In the genomic region with DNA sequence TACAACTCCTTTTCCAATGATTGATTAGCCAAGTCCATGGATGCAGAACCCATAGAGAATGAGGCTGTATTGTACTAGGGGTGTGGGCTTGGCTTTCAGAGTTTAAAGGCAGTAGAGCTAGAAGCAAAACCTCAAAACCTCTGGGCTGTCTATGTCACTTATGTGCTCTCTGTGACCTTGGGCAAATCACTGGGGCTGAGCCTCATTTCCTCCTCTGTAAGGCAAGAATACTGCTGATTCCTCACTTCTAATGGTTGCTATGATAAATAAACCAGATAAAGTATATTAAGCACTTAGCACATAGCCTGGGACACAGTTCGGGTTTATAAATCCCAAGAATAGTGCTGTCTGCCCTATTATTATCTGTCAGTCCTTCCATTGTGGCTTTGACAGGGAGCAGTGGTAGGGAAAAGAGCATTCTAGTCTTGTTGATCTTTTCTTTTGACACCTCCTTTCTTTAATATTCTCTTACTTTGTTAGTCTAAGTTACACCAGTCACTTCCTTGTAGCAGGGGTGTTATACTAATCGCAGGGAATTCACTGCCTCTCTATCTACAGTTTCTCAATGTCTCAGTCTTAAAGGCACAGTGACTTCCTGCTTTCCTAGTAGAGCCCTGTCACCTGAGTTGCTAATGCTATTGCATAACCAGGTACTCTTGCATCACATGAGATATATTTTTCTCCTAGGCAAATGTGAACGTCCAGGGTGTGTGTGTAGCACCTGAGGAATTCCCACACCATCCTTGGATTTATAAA, we compare ENCODE assay signal across 22 mouse cellular contexts. TPM values are rescaled to one million over a fixed set of nuclear protein-coding genes. Genes with fewer than 3 reads are reported as not detected.
DNase-seq lines count a peak whose midpoint lies in the region; ATAC-seq and TF ChIP-seq lines count a peak whose summit lies in the region.
"Had no signal": no experiment of that assay in that cellular context is flagged by ENCODE, and none has a peak within 500 bp of the region (broad histone marks: within the 10 kb centered on the region; RNA-seq: fewer than 3 reads in every experiment).

No protein-coding gene starts in this region.

- H3K27ac ChIP-seq in liver, embryonic 16.5 days (ENCODE audit: low read length), result no peak overlapping the region
- H3K27ac ChIP-seq in intestine, embryonic 14.5 days (ENCODE audit: low read depth), result peak overlapping the region; percentile 65
- H3K27ac ChIP-seq in small intestine, adult 2 months (ENCODE audit: insufficient read depth, low read depth, low read length), result peak overlapping the region; percentile 97
- H3K27ac ChIP-seq: limb, embryonic 12.5 days had no signal

- H3K9ac ChIP-seq in liver, embryonic 16.5 days (ENCODE audit: low read depth, low read length), result no peak overlapping the region
- H3K9ac ChIP-seq in intestine, embryonic 14.5 days (ENCODE audit: low read length), result no peak overlapping the region
- H3K9ac ChIP-seq: limb, embryonic 12.5 days had no signal

- no peak for TF ChIP-seq CTCF in small intestine, adult 2 months (IDR thresholded peaks at IDR 0.05; ENCODE audit: extremely low read depth, insufficient read length, insufficient replicate concordance, low read depth, low read length)

- WGBS in liver, embryonic 16.5 days (ENCODE audit: insufficient replicate concordance), result 30% methylated on average over 3 of the region's 3 CpGs
- 45% methylated on average over 3 of the region's 3 CpGs for WGBS in intestine, embryonic 14.5 days
- 14% methylated on average over 3 of the region's 3 CpGs for WGBS in small intestine, adult 2 months

- no peak overlapping the region for H3K4me2 ChIP-seq in liver, embryonic 16.5 days (ENCODE audit: low read depth, low read length)
- H3K4me2 ChIP-seq in intestine, embryonic 14.5 days (ENCODE audit: low read length), result no peak overlapping the region
- H3K4me2 ChIP-seq: heart, embryonic 11.5 days; limb, embryonic 12.5 days had no signal

- H3K4me1 ChIP-seq in liver, embryonic 16.5 days (ENCODE audit: control insufficient read depth, low read depth, low read length), result peaks cover 15% of the 10 kb centered on the region
- H3K4me1 ChIP-seq in intestine, embryonic 14.5 days (replicated peaks; ENCODE audit: control insufficient read depth, insufficient read depth, low read length), result peaks cover 8% of the 10 kb centered on the region; the same call in 1 of the 2 replicates
- H3K4me1 ChIP-seq in small intestine, adult 2 months (ENCODE audit: control insufficient read depth, insufficient read depth, insufficient read length, low read length), result peaks cover 30% of the 10 kb centered on the region
- H3K4me1 ChIP-seq: limb, embryonic 12.5 days had no signal

- H3K27me3 ChIP-seq in liver, embryonic 16.5 days (ENCODE audit: control insufficient read depth, insufficient read depth, low read depth, low read length), result no peaks in the 10 kb centered on the region
- H3K27me3 ChIP-seq in intestine, embryonic 14.5 days (replicated peaks; ENCODE audit: control insufficient read depth, insufficient read depth, low read length), result no peaks in the 10 kb centered on the region
- no peaks in the 10 kb centered on the region for H3K27me3 ChIP-seq in small intestine, adult 2 months (ENCODE audit: control insufficient read depth, insufficient read depth, low read length)
- H3K27me3 ChIP-seq: CH12.LX; limb, embryonic 12.5 days had no signal

- ATAC-seq in liver, embryonic 16.5 days (ENCODE audit: low read depth), result peak; percentile 43; the same call in 1 of the 2 replicates
- no peak; the same call in 1 of the 2 replicates for ATAC-seq in intestine, embryonic 14.5 days (replicated peaks; ENCODE audit: low FRiP score, low TSS enrichment, low read depth)
- ATAC-seq: forebrain, embryonic 14.5 days; midbrain, embryonic 16.5 days had no signal

- H3K36me3 ChIP-seq in liver, embryonic 16.5 days (ENCODE audit: control insufficient read depth, insufficient read depth), result no peaks in the 10 kb centered on the region
- H3K36me3 ChIP-seq in intestine, embryonic 14.5 days (ENCODE audit: control insufficient read depth, insufficient read depth, low read length), result no peaks in the 10 kb centered on the region
- no peaks in the 10 kb centered on the region for H3K36me3 ChIP-seq in small intestine, adult 2 months (ENCODE audit: control insufficient read depth, insufficient read depth, low read length)
- H3K36me3 ChIP-seq: limb, embryonic 12.5 days had no signal

- no peaks in the 10 kb centered on the region for H3K9me3 ChIP-seq in liver, embryonic 16.5 days (replicated peaks; ENCODE audit: control insufficient read depth, low read length)
- H3K9me3 ChIP-seq in intestine, embryonic 14.5 days (ENCODE audit: control insufficient read depth, low read length), result no peaks in the 10 kb centered on the region
- H3K9me3 ChIP-seq: limb, embryonic 12.5 days had no signal

- H3K4me3 ChIP-seq in liver, embryonic 16.5 days (ENCODE audit: low read depth, low read length), result no peak overlapping the region
- no peak overlapping the region for H3K4me3 ChIP-seq in intestine, embryonic 14.5 days (ENCODE audit: low read depth, low read length)
- H3K4me3 ChIP-seq in small intestine, adult 2 months (ENCODE audit: low read depth, low read length), result no peak overlapping the region
- H3K4me3 ChIP-seq: erythroblast, embryonic 14.5 days; limb, embryonic 12.5 days had no signal

- DNase-seq in liver, result no peak
- peak; percentile 40 for DNase-seq in MEL-GATA-1-ER (ENCODE audit: extremely low read depth, low read depth)
- no peak for DNase-seq in intestine, embryonic 14.5 days (ENCODE audit: low spot score)
- no peak for DNase-seq in frontal cortex, postnatal 14 days (ENCODE audit: low spot score in 2 of 2)
- no peak for DNase-seq in cerebellum, postnatal 10 days
- no peak for DNase-seq in urinary bladder, adult 2 months (ENCODE audit: low spot score)
- DNase-seq: cerebellum, adult 18-20 months; cerebellum, postnatal 36 days; gastrocnemius, postnatal 25 days; heart, postnatal 10 days; kidney, postnatal 36 days; layer of hippocampus, adult 9-11 months; retina, postnatal 1 day; right cerebral cortex, postnatal 4 days had no signal

- TF ChIP-seq POLR2A in small intestine, adult 2 months (IDR thresholded peaks at IDR 0.05; ENCODE audit: low read depth, low read length), result no peak

RNA-seq across cellular contexts. Expression of a gene that starts 12.0 kb away (rescaled TPM):
- polyA plus RNA-seq in liver, embryonic 16.5 days (2015; fragmentation: Nextera tagmentation; extraction: Ambion mirVana), result 10.7 and 12.3 TPM in 2 replicates
- 45.4 and 50.1 TPM in 2 replicates for polyA plus RNA-seq in intestine, embryonic 14.5 days (2014; fragmentation: Nextera tagmentation; extraction: Ambion mirVana)
- 66.0 and 139 TPM in 2 replicates for polyA plus RNA-seq in small intestine, adult 2 months (2012; rRNA removed)
- 23.3 and 34.3 TPM in 2 replicates for polyA plus RNA-seq in urinary bladder, adult 2 months (2012; rRNA removed)

RNA-seq across cellular contexts. Expression of a gene that starts 18.1 kb away (rescaled TPM):
- polyA plus RNA-seq in liver, embryonic 16.5 days (2015; fragmentation: Nextera tagmentation; extraction: Ambion mirVana), result 8.4 and 9.9 TPM in 2 replicates
- 180 TPM in 2 replicates for polyA plus RNA-seq in intestine, embryonic 14.5 days (2014; fragmentation: Nextera tagmentation; extraction: Ambion mirVana)
- 100 and 209 TPM in 2 replicates for polyA plus RNA-seq in small intestine, adult 2 months (2012; rRNA removed)
- polyA plus RNA-seq in urinary bladder, adult 2 months (2012; rRNA removed), result 66.0 and 70.3 TPM in 2 replicates
- polyA plus RNA-seq: erythroblast, embryonic 14.5 days had no signal
